Mouse (Mus musculus): Measurements from ENCODE around the gene Tmem220. TPM values are rescaled to one million over a fixed set of nuclear protein-coding genes. Genes with fewer than 3 reads are reported as not detected.

Gene Tmem220
- polyA plus RNA-seq, 2 experiments = 1.2 to 1.7 TPM

- Histone ChIP-seq H3K4me1 (ENCODE audit: control insufficient read depth, insufficient read depth, low read length) (no peaks in the 10 kb centered on the region), H3K4me2 (replicated peaks; ENCODE audit: low read depth, low read length, severe bottlenecking) (no peak overlapping the region), H3K9ac (ENCODE audit: low read depth, low read length, severe bottlenecking) (no peak overlapping the region), H3K27me3 (ENCODE audit: control insufficient read depth, insufficient read depth, low read length) (no peaks in the 10 kb centered on the region), H3K27ac (replicated peaks; ENCODE audit: low read depth, low read length) (no peak overlapping the region), H3K9me3 (ENCODE audit: control insufficient read depth, low read length) (no peaks in the 10 kb centered on the region), H3K4me3 (replicated peaks; ENCODE audit: low read length) (no peak overlapping the region), H3K36me3 (ENCODE audit: control insufficient read depth, insufficient read depth, low read length) (no peaks in the 10 kb centered on the region)
- DNase-seq (ENCODE audit: low spot score) (no peak), ATAC-seq (ENCODE audit: low FRiP score, low read depth) (no peak)
- no peak for TF ChIP-seq POLR2A (IDR thresholded peaks at IDR 0.05; ENCODE audit: borderline replicate concordance, extremely low read depth, insufficient read depth, insufficient read length)
- 74% methylated on average over 4 of the region's 4 CpGs for WGBS
Measured at GRCm38 (mm10) chr11:66996446-66996845, 28.5 kb upstream of the Tmem220 start.

- no peak for DNase-seq (ENCODE audit: low spot score)
- no peak for ATAC-seq (ENCODE audit: low FRiP score, low read depth)
- Histone ChIP-seq H3K27ac (replicated peaks; ENCODE audit: low read depth, low read length) (no peak overlapping the region), H3K4me3 (replicated peaks; ENCODE audit: low read length) (no peak overlapping the region), H3K27me3 (ENCODE audit: control insufficient read depth, insufficient read depth, low read length) (no peaks in the 10 kb centered on the region), H3K9me3 (ENCODE audit: control insufficient read depth, low read length) (no peaks in the 10 kb centered on the region), H3K9ac (ENCODE audit: low read depth, low read length, severe bottlenecking) (no peak overlapping the region), H3K36me3 (ENCODE audit: control insufficient read depth, insufficient read depth, low read length) (no peaks in the 10 kb centered on the region), H3K4me1 (ENCODE audit: control insufficient read depth, insufficient read depth, low read length) (no peaks in the 10 kb centered on the region), H3K4me2 (replicated peaks; ENCODE audit: low read depth, low read length, severe bottlenecking) (no peak overlapping the region)
- WGBS = 81% methylated on average over 14 of the region's 14 CpGs
- TF ChIP-seq POLR2A (IDR thresholded peaks at IDR 0.05; ENCODE audit: borderline replicate concordance, extremely low read depth, insufficient read depth, insufficient read length) = no peak
Measured at GRCm38 (mm10) chr11:66998467-66999403, 26.2 kb upstream of the Tmem220 start.

DNA sequence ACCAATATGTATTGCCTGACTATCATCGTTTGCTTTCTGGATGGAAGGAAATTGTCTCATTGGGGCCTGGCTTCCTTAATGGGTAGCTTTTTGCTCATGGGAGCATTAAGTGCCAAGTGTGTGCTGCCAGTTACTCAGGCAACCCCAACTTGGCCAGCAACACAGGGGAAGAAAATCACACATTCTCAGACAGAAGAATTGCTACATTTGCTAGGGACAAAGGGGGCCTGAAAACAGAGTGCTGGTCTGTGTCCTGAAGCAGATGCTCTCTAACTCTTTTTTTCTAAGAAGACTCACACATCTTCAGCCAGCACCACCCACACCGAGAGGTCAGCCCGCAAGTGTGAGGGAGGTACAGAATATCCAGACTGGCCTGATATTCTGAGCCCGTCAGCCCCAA, 24.3 kb upstream of the Tmem220 start:
- Histone ChIP-seq H3K4me1 (ENCODE audit: control insufficient read depth, insufficient read depth, low read length) (no peaks in the 10 kb centered on the region), H3K9me3 (ENCODE audit: control insufficient read depth, low read length) (no peaks in the 10 kb centered on the region), H3K4me2 (replicated peaks; ENCODE audit: low read depth, low read length, severe bottlenecking) (no peak overlapping the region), H3K9ac (ENCODE audit: low read depth, low read length, severe bottlenecking) (no peak overlapping the region), H3K36me3 (ENCODE audit: control insufficient read depth, insufficient read depth, low read length) (no peaks in the 10 kb centered on the region), H3K4me3 (replicated peaks; ENCODE audit: low read length) (no peak overlapping the region), H3K27me3 (ENCODE audit: control insufficient read depth, insufficient read depth, low read length) (no peaks in the 10 kb centered on the region), H3K27ac (replicated peaks; ENCODE audit: low read depth, low read length) (no peak overlapping the region)
- 75% methylated on average over 4 of the region's 4 CpGs for WGBS
- ATAC-seq (ENCODE audit: low FRiP score, low read depth) (no peak), DNase-seq (ENCODE audit: low spot score) (no peak)
- TF ChIP-seq POLR2A (IDR thresholded peaks at IDR 0.05; ENCODE audit: borderline replicate concordance, extremely low read depth, insufficient read depth, insufficient read length) = no peak

GRCm38 (mm10) chr11:67001717-67002116, 23.2 kb upstream of the Tmem220 start:
- TF ChIP-seq POLR2A (IDR thresholded peaks at IDR 0.05; ENCODE audit: borderline replicate concordance, extremely low read depth, insufficient read depth, insufficient read length) = no peak
- Histone ChIP-seq H3K9me3 (ENCODE audit: control insufficient read depth, low read length) (no peaks in the 10 kb centered on the region), H3K4me3 (replicated peaks; ENCODE audit: low read length) (no peak overlapping the region), H3K9ac (ENCODE audit: low read depth, low read length, severe bottlenecking) (no peak overlapping the region), H3K36me3 (ENCODE audit: control insufficient read depth, insufficient read depth, low read length) (no peaks in the 10 kb centered on the region), H3K4me1 (ENCODE audit: control insufficient read depth, insufficient read depth, low read length) (no peaks in the 10 kb centered on the region), H3K27me3 (ENCODE audit: control insufficient read depth, insufficient read depth, low read length) (no peaks in the 10 kb centered on the region), H3K4me2 (replicated peaks; ENCODE audit: low read depth, low read length, severe bottlenecking) (no peak overlapping the region), H3K27ac (replicated peaks; ENCODE audit: low read depth, low read length) (no peak overlapping the region)
- ATAC-seq (ENCODE audit: low FRiP score, low read depth) (no peak), DNase-seq (ENCODE audit: low spot score) (no peak)
- 38% methylated on average over 1 of the region's 1 CpGs for WGBS

DNA sequence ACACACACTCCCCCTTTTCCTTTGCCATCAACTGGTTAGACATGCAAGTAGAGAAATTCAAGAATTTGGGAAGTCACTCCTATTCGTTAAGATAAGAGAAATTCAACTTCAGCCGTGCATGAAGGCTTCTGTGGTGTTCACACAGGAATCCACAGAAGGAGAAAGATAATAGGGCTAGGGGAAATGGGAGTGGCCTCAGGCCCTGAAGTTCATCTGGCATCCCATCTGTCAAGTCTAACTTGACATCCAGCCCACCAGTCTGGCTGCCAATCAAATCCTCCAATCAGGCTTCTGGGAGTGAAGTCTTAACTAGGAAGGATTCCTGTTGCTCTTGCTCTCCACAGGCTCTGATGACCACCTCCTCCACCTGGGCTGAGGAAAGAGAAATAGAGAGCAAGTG, 22.0 kb upstream of the Tmem220 start:
- H3K27me3 ChIP-seq (ENCODE audit: control insufficient read depth, insufficient read depth, low read length) = no peaks in the 10 kb centered on the region
- H3K9me3 ChIP-seq (ENCODE audit: control insufficient read depth, low read length) = no peaks in the 10 kb centered on the region
- no peaks in the 10 kb centered on the region for H3K36me3 ChIP-seq (ENCODE audit: control insufficient read depth, insufficient read depth, low read length)
- WGBS = 78% methylated on average over 2 of the region's 2 CpGs
- H3K9ac ChIP-seq (ENCODE audit: low read depth, low read length, severe bottlenecking) = no peak overlapping the region
- H3K4me3 ChIP-seq (replicated peaks; ENCODE audit: low read length) = no peak overlapping the region
- DNase-seq (ENCODE audit: low spot score) (no peak), ATAC-seq (ENCODE audit: low FRiP score, low read depth) (no peak)
- no peak for TF ChIP-seq POLR2A (IDR thresholded peaks at IDR 0.05; ENCODE audit: borderline replicate concordance, extremely low read depth, insufficient read depth, insufficient read length)
- H3K4me2 ChIP-seq (replicated peaks; ENCODE audit: low read depth, low read length, severe bottlenecking) = no peak overlapping the region
- H3K4me1 ChIP-seq (ENCODE audit: control insufficient read depth, insufficient read depth, low read length) = no peaks in the 10 kb centered on the region
- H3K27ac ChIP-seq (replicated peaks; ENCODE audit: low read depth, low read length) = no peak overlapping the region

All from limb, embryonic 14.5 days (tissue).